Mouse (Mus musculus) MEL (cell line): ENCODE results near the gene 4930544G11Rik. TPM values are rescaled to one million over a fixed set of nuclear protein-coding genes. Genes with fewer than 3 reads are reported as not detected.

Experiments
- DNase-seq: peaks from one replicate; pipeline ENCODE4 v3.0.0; 2011; ENCODE audit warnings: low read depth, low spot score
- H3K27ac ChIP-seq: 2 replicates; pipeline ENCODE4 v1.5.1; 2012; ENCODE audit warnings: low read depth, mild to moderate bottlenecking, control low read depth, low read length, moderate library complexity; ENCODE audit not compliant: control insufficient read depth
- H3K27me3 ChIP-seq, 2 experiments: fragments of 150-350 bp in 1 of 2; sonication (generic) in 1 of 2; 2 replicates each; pipeline ENCODE4 v1.6.1; 2012; ENCODE audit warnings: low read length in 2 of 2, mild to moderate bottlenecking in 2 of 2, improper control_type of control experiment in 1 of 2, moderate library complexity in 1 of 2; ENCODE audit not compliant: insufficient read depth in 2 of 2, control insufficient read depth in 1 of 2
- H3K36me3 ChIP-seq, 2 experiments: 2 replicates each; pipeline ENCODE4 v1.6.1; 2012 to 2014; ENCODE audit warnings: low read length in 2 of 2, improper control_type of control experiment in 1 of 2, inconsistent platforms in 1 of 2, mild to moderate bottlenecking in 1 of 2; ENCODE audit not compliant: insufficient read depth in 2 of 2, control insufficient read depth in 1 of 2
- H3K4me1 ChIP-seq, 2 experiments: fragments of 150-350 bp in 1 of 2; sonication (generic) in 1 of 2; 2 replicates each; pipeline ENCODE4 v1.6.1; 2012; ENCODE audit warnings: low read length in 2 of 2, improper control_type of control experiment in 1 of 2, mild to moderate bottlenecking in 1 of 2; ENCODE audit not compliant: insufficient read depth in 2 of 2, control insufficient read depth in 1 of 2
- H3K4me3 ChIP-seq, 2 experiments: fragments of 150-350 bp in 1 of 2; sonication (generic) in 1 of 2; 2 replicates each; pipeline ENCODE4 v1.5.1; 2012; ENCODE audit warnings: low read depth in 2 of 2, low read length in 2 of 2, mild to moderate bottlenecking in 2 of 2, moderate library complexity in 2 of 2, control low read depth in 1 of 2, improper control_type of control experiment in 1 of 2; ENCODE audit not compliant: control insufficient read depth in 1 of 2, insufficient read depth in 1 of 2
- H3K79me2 ChIP-seq: 2 replicates; pipeline ENCODE4 v1.6.1; 2012; ENCODE audit warnings: mild to moderate bottlenecking, low read length, moderate library complexity; ENCODE audit not compliant: control insufficient read depth, poor library complexity, insufficient read depth
- H3K9ac ChIP-seq: 2 replicates; pipeline ENCODE4 v1.6.1; 2012; ENCODE audit warnings: low read depth, mild to moderate bottlenecking, control low read depth, low read length, moderate library complexity; ENCODE audit not compliant: control insufficient read depth, poor library complexity, severe bottlenecking
- H3K9me3 ChIP-seq: fragments of 150-350 bp; sonication (generic); replicated peaks from 2 replicates; pipeline ENCODE4 v1.6.1; 2012; ENCODE audit warnings: mild to moderate bottlenecking, low read length, improper control_type of control experiment, moderate library complexity; ENCODE audit not compliant: insufficient read depth
- ELF1 ChIP-seq: IDR thresholded peaks from 2 replicates; pipeline ENCODE4 v1.6.1; 2014; ENCODE audit warnings: low read depth, mild to moderate bottlenecking, inconsistent platforms, low read length, improper control_type of control experiment, moderate library complexity
- GABPA ChIP-seq: IDR thresholded peaks from 2 replicates; pipeline ENCODE4 v1.6.1; 2012; ENCODE audit warnings: low read depth, mild to moderate bottlenecking, inconsistent platforms, low read length, improper control_type of control experiment, moderate library complexity
- HCFC1 ChIP-seq: IDR thresholded peaks from 2 replicates; pipeline ENCODE4 v1.6.1; 2012; ENCODE audit warnings: low read depth, mild to moderate bottlenecking, inconsistent platforms, low read length, improper control_type of control experiment, moderate library complexity
- MYB ChIP-seq: IDR thresholded peaks from 2 replicates; pipeline ENCODE4 v1.6.1; 2011; ENCODE audit warnings: mild to moderate bottlenecking, low read depth, low read length, improper control_type of control experiment
- NELFE ChIP-seq: IDR thresholded peaks from 2 replicates; pipeline ENCODE4 v1.6.1; 2011; ENCODE audit warnings: low read depth, low read length, improper control_type of control experiment
- NRF1 ChIP-seq: IDR thresholded peaks from 2 replicates; pipeline ENCODE4 v1.6.1; 2014; ENCODE audit warnings: low read depth, mild to moderate bottlenecking, inconsistent platforms, low read length, improper control_type of control experiment, moderate library complexity; ENCODE audit not compliant: poor library complexity, insufficient read depth, severe bottlenecking
- POLR2A ChIP-seq, 2 experiments: IDR thresholded peaks; 2 replicates each; pipeline ENCODE4 v1.6.1; 2011 to 2012; ENCODE audit warnings: low read length in 2 of 2, mild to moderate bottlenecking in 2 of 2, control low read depth in 1 of 2, improper control_type of control experiment in 1 of 2, low read depth in 1 of 2, moderate library complexity in 1 of 2; ENCODE audit not compliant: control insufficient read depth in 1 of 2, insufficient read depth in 1 of 2, poor library complexity in 1 of 2
- POLR2AphosphoS5 ChIP-seq: IDR thresholded peaks from 2 replicates; pipeline ENCODE4 v1.6.1; 2012; ENCODE audit warnings: low read depth, borderline replicate concordance, mild to moderate bottlenecking, inconsistent platforms, low read length, moderate library complexity, mixed read lengths
- SMC3 ChIP-seq: IDR thresholded peaks from 2 replicates; pipeline ENCODE4 v1.6.1; 2011; ENCODE audit warnings: low read depth, low read length, improper control_type of control experiment
- TAL1 ChIP-seq: IDR thresholded peaks from 2 replicates; pipeline ENCODE4 v1.6.1; 2012; ENCODE audit warnings: mild to moderate bottlenecking, inconsistent platforms, low read length, moderate library complexity, mixed read lengths
- TBP ChIP-seq: IDR thresholded peaks from 2 replicates; pipeline ENCODE4 v1.8.0; 2011; ENCODE audit warnings: low read depth, low read length, improper control_type of control experiment
- UBTF ChIP-seq: IDR thresholded peaks from 2 replicates; pipeline ENCODE4 v1.6.1; 2012; ENCODE audit warnings: low read depth, mild to moderate bottlenecking, inconsistent platforms, low read length, improper control_type of control experiment, moderate library complexity, borderline replicate concordance; ENCODE audit not compliant: insufficient read depth
- USF2 ChIP-seq, 2 experiments: IDR thresholded peaks; 2 replicates each; pipeline ENCODE4 v1.6.1; 2011 to 2012; ENCODE audit warnings: improper control_type of control experiment in 2 of 2, low read length in 2 of 2, borderline replicate concordance in 1 of 2, inconsistent platforms in 1 of 2, low read depth in 1 of 2, mild to moderate bottlenecking in 1 of 2; ENCODE audit not compliant: insufficient read depth in 1 of 2
- ZC3H11A ChIP-seq: IDR thresholded peaks from 2 replicates; pipeline ENCODE4 v1.6.1; 2012; ENCODE audit warnings: low read depth, mild to moderate bottlenecking, inconsistent platforms, low read length, improper control_type of control experiment
- ZNF384 ChIP-seq: IDR thresholded peaks from 2 replicates; pipeline ENCODE4 v1.6.1; 2012; ENCODE audit warnings: low read depth, mild to moderate bottlenecking, inconsistent platforms, low read length, improper control_type of control experiment
- polyA plus RNA-seq, 2 experiments: library from polyadenylated mRNA; stranded (reverse) in 1 of 2; unstranded in 1 of 2; fragments of >175 nt in 1 of 2; fragments of >200 nt in 1 of 2; gene quantifications; 2 replicates each; pipeline versions ENCODE4 v1.2.1 to v1.2.4; 2012; ENCODE audit warnings: low replicate concordance in 2 of 2, low read depth in 1 of 2; ENCODE audit not compliant: insufficient read length in 2 of 2, insufficient read depth in 1 of 2, missing spikeins in 1 of 2
- total RNA-seq: library from RNA; depleted of rRNA; stranded (reverse); fragments of 300-350 nt; gene quantifications from 2 replicates; pipeline ENCODE4 v1.2.3, GENCODE M21; 2012

The 4930544G11Rik gene
- total and polyA plus RNA-seq, 3 experiments = not detected

GRCm38 (mm10) chr6:65925737-65926333, 26.6 kb upstream of the 4930544G11Rik start:
- Histone ChIP-seq H3K9me3 (no peaks in the 10 kb centered on the region), H3K79me2 (no peaks in the 10 kb centered on the region), H3K4me3 (no peak overlapping the region), H3K27ac (no peak overlapping the region), H3K36me3 (no peaks in the 10 kb centered on the region), H3K4me1 (no peaks in the 10 kb centered on the region), H3K9ac (no peak overlapping the region), H3K27me3 (no peaks in the 10 kb centered on the region)
- DNase-seq = no peak
- no peak for TF ChIP-seq POLR2AphosphoS5
- TF ChIP-seq UBTF = no peak
- no peak for TF ChIP-seq TBP
- TF ChIP-seq GABPA = no peak

- DNase-seq = no peak
- Histone ChIP-seq H3K27ac (no peak overlapping the region), H3K4me3 (no peak overlapping the region), H3K27me3 (no peaks in the 10 kb centered on the region), H3K9me3 (no peaks in the 10 kb centered on the region), H3K4me1 (no peaks in the 10 kb centered on the region), H3K79me2 (no peaks in the 10 kb centered on the region), H3K36me3 (no peaks in the 10 kb centered on the region), H3K9ac (no peak overlapping the region)
- no peak for TF ChIP-seq TAL1
- TF ChIP-seq USF2 (IDR thresholded peaks at IDR 0.05; ENCODE audit: borderline replicate concordance in 1 of 2, insufficient read depth in 1 of 2, low read depth in 1 of 2, low read length in 2 of 2) = no peak
- TF ChIP-seq GABPA = no peak
- no peak for TF ChIP-seq SMC3
- TF ChIP-seq ZNF384 = no peak
- no peak for TF ChIP-seq NRF1
- no peak for TF ChIP-seq HCFC1
- TF ChIP-seq ELF1 = no peak
- TF ChIP-seq TBP = no peak
- no peak for TF ChIP-seq NELFE
- no peak for TF ChIP-seq MYB
- no peak for TF ChIP-seq ZC3H11A
- no peak for TF ChIP-seq POLR2A (IDR thresholded peaks at IDR 0.05; ENCODE audit: control insufficient read depth in 1 of 2, insufficient read depth in 1 of 2, low read depth in 1 of 2, low read length in 2 of 2, poor library complexity in 1 of 2)
These were observed 21.9 kb upstream of the 4930544G11Rik start for GRCm38 (mm10) chr6:65930523-65930922.
